Mouse (Mus musculus) cerebellum, adult 2 months (tissue): ENCODE data around the gene Ntrk1.

ENCODE experiments used
- CTCF ChIP-seq: fragments of 200-500 bp; IDR thresholded peaks from 2 replicates; pipeline ENCODE4 v1.5.1; 2011; ENCODE audit warnings: low read depth, mild to moderate bottlenecking, control low read depth, low read length, moderate library complexity, borderline replicate concordance; ENCODE audit not compliant: insufficient read depth
- POLR2A ChIP-seq: fragments of 200-500 bp; IDR thresholded peaks from 2 replicates; pipeline ENCODE4 v1.6.1; 2011; ENCODE audit warnings: low read length, control low read depth, borderline replicate concordance; ENCODE audit not compliant: insufficient read depth

DNA sequence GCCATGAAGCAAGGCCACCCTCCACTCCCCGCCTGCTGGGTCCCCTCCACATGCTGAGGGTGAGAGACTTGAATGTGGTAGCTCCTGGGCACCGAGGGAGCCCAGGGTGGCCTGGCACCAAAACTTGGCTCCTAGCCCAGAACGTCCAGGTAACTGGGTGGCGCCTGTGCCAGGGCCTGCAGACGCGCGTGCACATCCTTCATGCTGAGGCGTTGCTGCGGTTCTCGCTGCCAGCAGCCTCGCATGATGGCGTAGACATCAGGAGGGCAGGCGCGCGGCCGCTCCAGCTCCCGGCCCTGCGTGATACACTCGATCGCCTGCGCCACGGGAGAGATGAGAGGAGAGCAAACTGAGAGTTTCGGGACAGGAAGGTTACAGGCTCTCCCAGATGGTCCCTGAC, 16.7 kb downstream of the Ntrk1 start:
- no peak for TF ChIP-seq CTCF
- TF ChIP-seq POLR2A, result no peak
